Mouse (Mus musculus): Measurements from ENCODE around the gene Ddx28.
A peak's percentile ranks its signal among the peaks of the same experiment; 100 is the strongest.
"Not testable (repeated sequence)": the region's sequence is repeated elsewhere in the genome, so short reads cannot be mapped to it uniquely, and the experiment has no call there.

Ddx28 gene

GRCm38 (mm10) chr8:106016284-106016683 is 4.6 kb upstream of the Ddx28 start:
- no peak for DNase-seq (ENCODE audit: extremely low spot score, low spot score)

- not testable (repeated sequence) for DNase-seq (ENCODE audit: extremely low spot score, low spot score)
Measured at GRCm38 (mm10) chr8:106012203-106012602, 521 bp upstream of the Ddx28 start.

- peak; percentile 95 for DNase-seq (ENCODE audit: extremely low spot score, low spot score)
Measured at GRCm38 (mm10) chr8:106010748-106011642, 687 bp downstream of the Ddx28 start.

GRCm38 (mm10) chr8:106007891-106008290 is 3.8 kb downstream of the Ddx28 start:
- DNase-seq (ENCODE audit: extremely low spot score, low spot score): not testable (repeated sequence)

GRCm38 (mm10) chr8:106007135-106007534 is 4.5 kb downstream of the Ddx28 start:
- DNase-seq (ENCODE audit: extremely low spot score, low spot score): no peak

GRCm38 (mm10) chr8:106006413-106006812 is 5.3 kb downstream of the Ddx28 start:
- DNase-seq (ENCODE audit: extremely low spot score, low spot score): no peak

GRCm38 (mm10) chr8:106005875-106006274 is 5.8 kb downstream of the Ddx28 start, which contains the start of gene Dpep2nb:
Gene Dpep2nb, minus strand, starts transcription at chr8:106005975.
- DNase-seq (ENCODE audit: extremely low spot score, low spot score): no peak

- no peak for DNase-seq (ENCODE audit: extremely low spot score, low spot score)
Measured at GRCm38 (mm10) chr8:106004538-106005207, 7.0 kb downstream of the Ddx28 start.

GRCm38 (mm10) chr8:106001908-106002307 is 9.8 kb downstream of the Ddx28 start:
- DNase-seq (ENCODE audit: extremely low spot score, low spot score): no peak

- no peak for DNase-seq (ENCODE audit: extremely low spot score, low spot score)
Measured at GRCm38 (mm10) chr8:105998971-105999370, 12.7 kb downstream of the Ddx28 start.

- DNase-seq (ENCODE audit: extremely low spot score, low spot score): no peak
Measured at GRCm38 (mm10) chr8:105996359-105996758, 15.3 kb downstream of the Ddx28 start.

- no peak for DNase-seq (ENCODE audit: extremely low spot score, low spot score)
Measured at GRCm38 (mm10) chr8:105993226-105993625, 18.5 kb downstream of the Ddx28 start.

GRCm38 (mm10) chr8:105992499-105992898 is 19.2 kb downstream of the Ddx28 start:
- no peak for DNase-seq (ENCODE audit: extremely low spot score, low spot score)

GRCm38 (mm10) chr8:105991546-105991945 is 20.1 kb downstream of the Ddx28 start:
- no peak for DNase-seq (ENCODE audit: extremely low spot score, low spot score)

GRCm38 (mm10) chr8:105990856-105991387 is 20.8 kb downstream of the Ddx28 start, which contains the start of gene Dus2:
Gene Dus2, plus strand, starts transcription at chr8:105991337.
- DNase-seq (ENCODE audit: extremely low spot score, low spot score): peak; percentile 79

- DNase-seq (ENCODE audit: extremely low spot score, low spot score): no peak
Measured at GRCm38 (mm10) chr8:105988546-105988945, 23.1 kb downstream of the Ddx28 start.

GRCm38 (mm10) chr8:105983406-105983805 is 28.3 kb downstream of the Ddx28 start:
- not testable (repeated sequence) for DNase-seq (ENCODE audit: extremely low spot score, low spot score)

GRCm38 (mm10) chr8:105981146-105981545 is 30.5 kb downstream of the Ddx28 start:
- DNase-seq (ENCODE audit: extremely low spot score, low spot score): no peak

GRCm38 (mm10) chr8:105979325-105979724 is 32.4 kb downstream of the Ddx28 start, which contains the start of gene Dpep3:
Gene Dpep3, minus strand, starts transcription at chr8:105979429.
- no peak for DNase-seq (ENCODE audit: extremely low spot score, low spot score)

GRCm38 (mm10) chr8:105975363-105975762 is 36.3 kb downstream of the Ddx28 start:
- no peak for DNase-seq (ENCODE audit: extremely low spot score, low spot score)

- no peak for DNase-seq (ENCODE audit: extremely low spot score, low spot score)
Measured at GRCm38 (mm10) chr8:105971019-105971720, 40.5 kb downstream of the Ddx28 start.

Measured in neural tube, embryonic 10.5 days (tissue).